Mouse (Mus musculus) midbrain, embryonic 13.5 days (tissue): ENCODE measurements around the gene Add2. TPM values are rescaled to one million over a fixed set of nuclear protein-coding genes. Genes with fewer than 3 reads are reported as not detected.
A peak's percentile ranks its signal among the peaks of the same experiment; 100 is the strongest.

ENCODE experiments used
- ATAC-seq: fragments of 200-750 bp; cut with Nextera tagmentation; 2 replicates; pipeline ENCODE4 v1.8.0; 2017; ENCODE audit warnings: mild to moderate bottlenecking, moderate TSS enrichment, moderate library complexity
- H3K27ac ChIP-seq: fragments of 300-500 bp; sonication (generic); 2 replicates; pipeline ENCODE4 v1.5.1; 2015; ENCODE audit warnings: inconsistent platforms, mild to moderate bottlenecking, moderate library complexity
- H3K27me3 ChIP-seq: fragments of 300-500 bp; sonication (generic); 2 replicates; pipeline ENCODE4 v1.6.1; 2015; ENCODE audit warnings: mild to moderate bottlenecking, inconsistent platforms
- H3K36me3 ChIP-seq: fragments of 300-500 bp; sonication (generic); 2 replicates; pipeline ENCODE4 v1.6.1; 2015; ENCODE audit warnings: mild to moderate bottlenecking, inconsistent platforms
- H3K4me1 ChIP-seq: fragments of 300-500 bp; sonication (generic); replicated peaks from 2 replicates; pipeline ENCODE4 v1.6.1; 2015; ENCODE audit warnings: inconsistent platforms
- H3K4me2 ChIP-seq: fragments of 300-500 bp; sonication (generic); replicated peaks from 2 replicates; pipeline ENCODE4 v1.6.1; 2015; ENCODE audit warnings: moderate library complexity, mild to moderate bottlenecking, inconsistent platforms
- H3K4me3 ChIP-seq: fragments of 300-500 bp; sonication (generic); replicated peaks from 2 replicates; pipeline ENCODE4 v1.5.1; 2015; ENCODE audit warnings: mild to moderate bottlenecking, inconsistent platforms
- H3K9ac ChIP-seq: fragments of 300-500 bp; sonication (generic); replicated peaks from 2 replicates; pipeline ENCODE4 v1.6.1; 2015; ENCODE audit warnings: mild to moderate bottlenecking, inconsistent platforms
- H3K9me3 ChIP-seq: fragments of 300-500 bp; sonication (generic); 2 replicates; pipeline ENCODE4 v1.6.1; 2016; ENCODE audit warnings: mild to moderate bottlenecking, inconsistent platforms
- WGBS: fragments of 180-500 bp; shearing (Covaris S2); methylation state at CpG from one replicate; pipeline ENCODE4 v1.1.7; 2015; 5-methylcytosine and 5-hydroxymethylcytosine counted together
- polyA plus RNA-seq: library from polyadenylated mRNA; unstranded; fragments of >200 nt; fragmentation: Nextera tagmentation; extraction: Ambion mirVana; gene quantifications from 2 replicates; pipeline ENCODE4 v1.2.1, GENCODE M21; 2015

The Add2 gene
- polyA plus RNA-seq, 1 experiment from 2014 or later: 200 TPM

DNA sequence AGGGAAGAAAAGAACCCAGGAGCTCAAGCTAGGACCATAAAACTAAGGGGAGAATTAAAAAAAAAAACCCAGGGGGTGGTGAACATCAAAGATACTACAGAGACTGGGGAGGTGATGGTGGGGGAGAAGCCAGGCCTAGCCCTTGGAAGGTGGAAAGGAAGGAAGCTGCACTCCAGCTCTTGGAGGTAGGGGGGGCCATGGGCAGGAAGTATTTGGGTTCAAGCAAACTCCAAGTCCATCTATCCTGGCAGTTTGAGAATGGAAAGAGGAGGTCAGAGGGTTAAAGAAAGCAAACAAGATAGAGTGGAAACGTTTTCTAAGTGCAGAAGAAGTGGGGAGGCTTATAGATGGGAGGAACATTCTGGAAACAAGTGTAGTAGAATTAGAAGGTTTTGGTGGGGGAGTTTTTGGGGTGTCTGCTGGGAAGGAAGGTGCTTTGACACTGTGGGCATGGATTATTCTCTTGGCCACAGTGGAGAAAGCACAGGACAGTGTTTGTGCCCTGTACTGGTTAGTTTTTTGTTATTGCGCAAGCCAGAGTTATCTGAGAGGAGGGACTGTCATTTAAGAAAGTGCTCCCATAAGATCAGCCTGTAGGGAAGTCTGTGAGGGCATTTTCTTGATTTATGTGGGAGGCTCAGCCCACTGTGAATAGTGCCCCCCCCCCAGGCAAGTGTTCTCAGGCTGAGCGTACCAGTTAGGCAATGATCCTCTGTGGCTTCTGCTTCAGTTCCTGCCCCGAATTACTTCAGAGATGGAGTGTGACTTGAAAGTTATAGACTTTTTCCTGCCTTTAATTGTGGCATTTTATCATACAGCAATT, 8.9 kb upstream of the Add2 start:
- no peaks in the 10 kb centered on the region for H3K4me1 ChIP-seq
- no peak for ATAC-seq
- no peak overlapping the region for H3K27ac ChIP-seq

DNA sequence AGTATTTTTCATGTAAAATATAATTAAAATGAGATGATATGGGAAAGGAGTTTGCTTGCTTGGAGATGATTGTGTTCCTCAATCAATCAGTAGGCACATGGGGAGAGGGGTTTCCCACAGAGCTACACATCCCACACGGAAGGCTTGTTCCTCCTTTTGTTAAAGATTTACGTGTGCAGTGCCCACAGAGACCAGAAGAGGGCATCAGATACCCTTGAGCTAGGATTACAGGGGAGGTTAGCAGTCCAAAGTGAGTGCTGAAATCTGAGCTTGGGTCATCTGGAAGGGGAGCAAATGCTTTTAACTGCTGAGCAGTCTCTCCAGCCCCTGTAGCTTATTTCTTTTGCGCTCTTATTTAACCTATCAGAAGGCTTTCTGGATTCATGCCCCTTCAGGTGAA, 7.5 kb upstream of the Add2 start:
- H3K9ac ChIP-seq: no peak overlapping the region
- H3K4me3 ChIP-seq: no peak overlapping the region
- no peaks in the 10 kb centered on the region for H3K9me3 ChIP-seq
- H3K4me2 ChIP-seq: no peak overlapping the region
- ATAC-seq: no peak
- H3K27ac ChIP-seq: no peak overlapping the region
- no peaks in the 10 kb centered on the region for H3K36me3 ChIP-seq
- 0 out of 2 replicates have a peak, but pooled peaks cover 1% of the 10 kb centered on the region for H3K27me3 ChIP-seq
- 22% methylated on average over 3 of the region's 3 CpGs for WGBS
- H3K4me1 ChIP-seq: no peaks in the 10 kb centered on the region

More for the DNA sequence above, 8.9 kb upstream of the Add2 start:
- Histone ChIP-seq H3K36me3 (no peaks in the 10 kb centered on the region), H3K27me3 (no peaks in the 10 kb centered on the region), H3K9me3 (no peaks in the 10 kb centered on the region), H3K9ac (no peak overlapping the region), H3K4me2 (no peak overlapping the region), H3K4me3 (no peak overlapping the region)
- WGBS: 73% methylated on average over 4 of the region's 4 CpGs

DNA sequence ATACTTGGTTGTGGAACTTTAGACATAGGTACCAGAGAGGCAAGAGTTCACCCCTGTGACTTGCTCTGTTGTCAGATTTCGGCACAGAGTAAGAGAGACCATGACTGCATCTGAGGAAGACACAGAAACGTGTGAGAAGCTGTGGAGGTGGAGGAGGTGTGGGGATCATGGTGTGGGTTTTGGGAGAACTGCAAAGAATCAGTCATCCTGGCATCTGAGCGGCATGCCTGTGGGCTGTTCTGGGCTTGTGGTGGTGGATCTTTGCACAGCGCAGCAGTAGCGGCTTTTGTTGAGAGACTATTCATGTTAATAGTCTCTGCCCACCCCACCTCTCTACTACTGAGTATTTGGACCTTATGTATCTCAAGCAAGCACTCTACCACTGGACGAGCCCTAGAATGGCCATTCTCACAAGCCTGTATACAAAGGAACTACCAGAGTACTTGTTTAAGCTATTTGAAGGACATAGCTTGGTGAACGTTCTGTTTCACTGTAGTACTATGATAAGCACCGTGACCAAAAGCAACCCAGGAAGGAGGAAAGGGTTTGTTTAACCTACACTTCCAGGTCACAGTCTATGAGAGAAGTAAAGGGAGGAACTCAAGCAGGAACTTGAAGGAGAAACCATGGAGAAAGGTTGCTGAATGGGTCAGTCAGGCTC, 1.7 kb upstream of the Add2 start:
- ATAC-seq: no peak
- H3K4me2 ChIP-seq: no peak overlapping the region
- H3K4me1 ChIP-seq: peaks cover 32% of the 10 kb centered on the region
- H3K27me3 ChIP-seq: 0 out of 2 replicates have a peak, but pooled peaks cover 2% of the 10 kb centered on the region
- 84% methylated on average over 8 of the region's 8 CpGs for WGBS
- no peaks in the 10 kb centered on the region for H3K9me3 ChIP-seq
- no peaks in the 10 kb centered on the region for H3K36me3 ChIP-seq
- H3K4me3 ChIP-seq: no peak overlapping the region
- no peak overlapping the region for H3K9ac ChIP-seq
- no peak overlapping the region for H3K27ac ChIP-seq

DNA sequence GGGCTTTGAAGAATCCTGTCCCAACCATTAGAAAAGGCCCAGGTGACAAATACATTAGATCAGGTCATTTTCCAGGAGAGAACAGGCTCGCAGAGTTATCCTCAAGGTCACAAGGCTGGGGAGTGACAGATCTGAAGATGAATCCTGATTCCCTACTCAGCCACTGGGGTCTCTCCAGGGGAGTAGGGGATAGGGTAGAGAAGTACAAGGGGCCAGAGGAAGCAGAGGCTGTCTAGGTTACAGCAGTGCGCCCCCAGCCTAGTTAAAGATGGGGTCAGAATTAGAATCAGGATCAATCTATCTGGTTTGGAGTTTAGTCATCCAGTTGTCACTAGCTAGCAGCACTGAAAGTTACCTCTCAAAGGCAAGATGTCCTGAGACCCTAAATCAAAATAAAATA, 331 bp upstream of the Add2 start:
- Histone ChIP-seq H3K9ac (peak overlapping the region; percentile 97), H3K27me3 (0 out of 2 replicates have a peak, but pooled peaks cover 2% of the 10 kb centered on the region), H3K36me3 (no peaks in the 10 kb centered on the region), H3K9me3 (no peaks in the 10 kb centered on the region), H3K4me3 (peak overlapping the region; percentile 84), H3K4me1 (peaks cover 46% of the 10 kb centered on the region), H3K4me2 (peak overlapping the region; percentile 81), H3K27ac (peak overlapping the region; percentile 97)
- ATAC-seq: peak; percentile 59
- WGBS: 53% methylated on average over 2 of the region's 2 CpGs

DNA sequence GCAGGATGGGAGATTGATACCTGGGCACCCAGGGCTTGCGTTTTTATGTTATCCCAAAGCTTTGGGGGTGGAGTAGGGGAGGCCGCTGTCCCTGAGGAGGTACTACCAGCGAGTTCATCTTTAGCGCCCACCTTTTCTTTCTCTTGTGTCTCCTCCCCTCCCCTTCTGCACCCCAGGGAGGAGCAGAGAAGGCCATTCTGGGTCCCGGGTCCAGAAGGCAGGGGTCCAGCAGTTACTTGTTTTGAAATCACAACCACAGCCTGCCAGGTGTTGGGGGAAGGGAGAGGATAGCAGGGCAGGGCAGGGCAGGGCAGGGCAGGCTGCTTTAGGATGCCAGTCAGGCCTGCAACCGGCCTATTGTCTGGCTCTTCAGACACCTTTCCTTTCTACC, 837 bp downstream of the Add2 start:
- Histone ChIP-seq H3K36me3 (no peaks in the 10 kb centered on the region), H3K27ac (peak overlapping the region; percentile 97), H3K27me3 (0 out of 2 replicates have a peak, but pooled peaks cover 2% of the 10 kb centered on the region), H3K9ac (peak overlapping the region; percentile 97), H3K4me1 (peaks cover 56% of the 10 kb centered on the region), H3K9me3 (no peaks in the 10 kb centered on the region), H3K4me2 (peak overlapping the region; percentile 81), H3K4me3 (peak overlapping the region; percentile 84)
- 5% methylated on average over 6 of the region's 6 CpGs for WGBS
- ATAC-seq: 0 out of 2 replicates have a peak, but pooled peaks have one; percentile 22

DNA sequence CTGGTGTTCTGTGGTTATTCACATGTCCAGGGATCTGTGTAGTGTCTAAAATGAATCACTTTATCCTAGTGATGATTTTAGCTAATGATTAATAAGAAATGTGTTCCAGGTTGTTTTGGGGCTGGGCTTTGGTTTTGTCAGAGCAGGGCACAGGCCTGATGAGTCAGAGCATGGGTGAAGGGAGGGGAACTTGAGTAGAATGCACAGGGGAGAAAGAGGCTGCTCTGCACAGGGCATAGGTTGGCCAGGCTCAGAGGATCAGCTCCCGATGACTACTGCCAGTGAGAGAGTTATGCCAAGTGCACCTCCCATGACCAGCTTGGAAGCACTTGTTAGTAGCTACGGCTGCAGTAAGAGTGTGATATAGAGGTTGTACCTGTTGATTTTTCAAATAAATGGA, 3.0 kb downstream of the Add2 start:
- Histone ChIP-seq H3K4me2 (peak overlapping the region; percentile 81), H3K27ac (no peak overlapping the region), H3K9ac (peak overlapping the region; percentile 97), H3K4me3 (peak overlapping the region; percentile 84), H3K36me3 (no peaks in the 10 kb centered on the region), H3K27me3 (no peaks in the 10 kb centered on the region), H3K4me1 (peaks cover 61% of the 10 kb centered on the region), H3K9me3 (no peaks in the 10 kb centered on the region)
- 75% methylated on average over 2 of the region's 2 CpGs for WGBS
- no peak for ATAC-seq

DNA sequence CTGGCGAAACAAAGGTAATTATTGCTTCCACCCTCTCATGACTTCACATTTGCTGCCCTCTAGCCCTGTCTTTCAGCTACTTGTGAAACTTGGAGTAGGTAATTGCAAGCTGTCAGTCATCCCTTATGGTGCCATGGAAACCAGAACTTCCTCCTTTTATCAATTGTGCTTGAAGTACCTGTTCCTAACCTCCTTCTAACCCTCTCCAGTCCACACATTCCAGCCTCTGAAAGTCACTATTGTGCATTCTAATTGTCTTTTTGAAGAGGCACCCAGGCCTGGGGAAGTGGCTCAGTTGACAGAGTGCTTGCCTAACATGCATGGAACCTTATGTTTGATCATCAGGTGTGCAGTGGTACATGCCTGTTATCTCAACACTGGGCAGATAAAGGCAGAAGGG, 5.2 kb downstream of the Add2 start:
- Histone ChIP-seq H3K9me3 (no peaks in the 10 kb centered on the region), H3K27me3 (no peaks in the 10 kb centered on the region), H3K36me3 (no peaks in the 10 kb centered on the region), H3K4me1 (peaks cover 58% of the 10 kb centered on the region), H3K4me3 (no peak overlapping the region), H3K27ac (no peak overlapping the region), H3K9ac (no peak overlapping the region), H3K4me2 (no peak overlapping the region)
- 80% methylated on average over 1 of the region's 1 CpGs for WGBS
- no peak for ATAC-seq

DNA sequence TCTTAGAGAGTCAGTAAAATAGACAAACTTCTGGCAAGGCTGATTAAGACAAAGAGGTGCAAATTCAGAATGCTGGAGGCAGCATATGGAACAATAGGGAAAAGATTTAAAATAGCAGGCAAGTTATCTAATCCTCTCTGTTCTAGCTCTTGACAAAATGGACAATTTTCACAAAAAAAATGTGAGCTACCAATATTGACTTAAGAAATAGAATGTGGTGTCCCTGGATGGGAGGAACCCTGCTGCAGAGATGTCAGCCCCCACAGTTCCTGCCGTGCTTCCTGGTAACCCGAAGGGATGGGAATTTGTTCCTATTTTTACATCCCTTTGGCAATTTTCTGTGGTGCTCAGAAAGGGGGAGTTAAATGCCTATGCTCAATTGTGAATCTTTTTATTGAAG, 10.4 kb downstream of the Add2 start:
- H3K27me3 ChIP-seq: no peaks in the 10 kb centered on the region
- H3K27ac ChIP-seq: 0 out of 2 replicates have a peak overlapping the region, but pooled peaks have one; percentile 39
- 63% methylated on average over 2 of the region's 2 CpGs for WGBS

DNA sequence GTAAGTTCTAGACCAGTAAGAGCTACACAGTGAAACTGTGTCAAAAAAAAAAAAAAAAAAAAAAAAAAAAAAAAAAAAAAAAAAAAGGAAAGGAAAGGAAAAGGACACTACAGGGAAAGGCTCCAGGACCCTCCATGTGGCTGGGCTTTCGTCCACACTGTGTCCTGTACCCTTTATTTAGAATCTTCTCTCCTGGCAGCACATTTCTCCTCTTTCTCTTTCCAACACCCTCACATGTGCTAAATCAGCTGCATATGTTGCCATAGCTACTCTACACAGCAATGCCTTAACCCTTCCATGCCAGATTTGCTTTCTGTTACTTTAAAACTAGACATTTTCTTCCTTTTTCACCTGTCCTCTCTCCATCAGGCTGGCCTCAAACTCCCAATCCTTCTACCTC, 11.7 kb downstream of the Add2 start:
- WGBS: 67% methylated on average over 1 of the region's 1 CpGs
- H3K4me3 ChIP-seq: no peak overlapping the region
- H3K9ac ChIP-seq: no peak overlapping the region
- H3K27ac ChIP-seq: no peak overlapping the region
- H3K27me3 ChIP-seq: no peaks in the 10 kb centered on the region
- H3K4me2 ChIP-seq: no peak overlapping the region
- H3K36me3 ChIP-seq: no peaks in the 10 kb centered on the region
- no peak; the same call in 1 of the 2 replicates for ATAC-seq
- peaks cover 36% of the 10 kb centered on the region for H3K4me1 ChIP-seq
- H3K9me3 ChIP-seq: no peaks in the 10 kb centered on the region

More for the DNA sequence above, 10.4 kb downstream of the Add2 start:
- Histone ChIP-seq H3K9ac (no peak overlapping the region), H3K36me3 (no peaks in the 10 kb centered on the region), H3K4me3 (no peak overlapping the region), H3K4me2 (no peak overlapping the region), H3K9me3 (no peaks in the 10 kb centered on the region), H3K4me1 (peaks cover 35% of the 10 kb centered on the region)
- ATAC-seq: no peak

DNA sequence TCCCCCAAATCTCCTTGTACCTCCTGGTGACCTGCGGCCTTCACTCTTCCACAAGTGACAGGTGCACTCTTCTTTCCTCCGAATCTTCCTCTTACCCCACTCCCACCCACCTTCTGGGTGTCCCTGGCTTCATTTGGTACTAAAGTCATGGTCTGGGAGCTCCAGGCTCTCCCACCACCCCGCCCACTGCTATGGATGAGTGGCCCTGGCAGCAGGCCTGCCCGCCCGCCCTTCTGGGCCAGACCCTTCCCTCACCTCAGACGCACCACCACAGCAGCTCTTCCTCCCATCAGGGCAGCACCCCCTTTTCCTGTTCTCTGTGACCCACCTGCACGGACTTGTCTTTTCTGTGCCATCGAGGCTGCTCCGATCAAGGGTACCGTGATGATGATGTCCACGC, 19.0 kb downstream of the Add2 start:
- H3K4me1 ChIP-seq: peaks cover 75% of the 10 kb centered on the region
- WGBS: 80% methylated on average over 11 of the region's 11 CpGs
- H3K27ac ChIP-seq: no peak overlapping the region
- H3K4me2 ChIP-seq: no peak overlapping the region
- H3K27me3 ChIP-seq: no peaks in the 10 kb centered on the region
- no peaks in the 10 kb centered on the region for H3K9me3 ChIP-seq
- H3K9ac ChIP-seq: no peak overlapping the region
- peaks cover 6% of the 10 kb centered on the region for H3K36me3 ChIP-seq
- H3K4me3 ChIP-seq: no peak overlapping the region
- no peak for ATAC-seq

DNA sequence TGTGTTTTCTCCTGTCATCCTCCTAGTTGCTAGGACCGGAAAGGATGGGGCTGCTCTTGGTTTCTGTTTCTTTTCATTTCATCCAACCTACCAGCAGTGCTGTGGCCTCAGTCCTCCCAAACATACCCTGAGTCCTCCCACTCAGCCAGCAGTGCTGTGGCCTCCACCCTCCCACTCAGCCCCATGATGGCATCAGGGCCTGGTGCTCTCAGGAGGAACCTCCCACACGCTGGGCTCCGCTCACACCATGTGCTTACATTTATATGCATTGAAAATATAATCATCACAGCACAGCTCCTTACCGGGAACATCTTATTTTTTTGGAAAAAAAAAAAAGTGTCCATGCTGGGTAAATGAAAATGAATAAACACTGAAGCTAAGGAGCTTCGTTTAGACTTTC, 20.0 kb downstream of the Add2 start:
- H3K27ac ChIP-seq: no peak overlapping the region
- 75% methylated on average over 5 of the region's 5 CpGs for WGBS
- H3K4me2 ChIP-seq: no peak overlapping the region
- H3K9ac ChIP-seq: no peak overlapping the region
- ATAC-seq: no peak
- no peaks in the 10 kb centered on the region for H3K9me3 ChIP-seq
- peaks cover 6% of the 10 kb centered on the region for H3K36me3 ChIP-seq
- no peaks in the 10 kb centered on the region for H3K27me3 ChIP-seq
- H3K4me3 ChIP-seq: no peak overlapping the region
- H3K4me1 ChIP-seq: peaks cover 78% of the 10 kb centered on the region

DNA sequence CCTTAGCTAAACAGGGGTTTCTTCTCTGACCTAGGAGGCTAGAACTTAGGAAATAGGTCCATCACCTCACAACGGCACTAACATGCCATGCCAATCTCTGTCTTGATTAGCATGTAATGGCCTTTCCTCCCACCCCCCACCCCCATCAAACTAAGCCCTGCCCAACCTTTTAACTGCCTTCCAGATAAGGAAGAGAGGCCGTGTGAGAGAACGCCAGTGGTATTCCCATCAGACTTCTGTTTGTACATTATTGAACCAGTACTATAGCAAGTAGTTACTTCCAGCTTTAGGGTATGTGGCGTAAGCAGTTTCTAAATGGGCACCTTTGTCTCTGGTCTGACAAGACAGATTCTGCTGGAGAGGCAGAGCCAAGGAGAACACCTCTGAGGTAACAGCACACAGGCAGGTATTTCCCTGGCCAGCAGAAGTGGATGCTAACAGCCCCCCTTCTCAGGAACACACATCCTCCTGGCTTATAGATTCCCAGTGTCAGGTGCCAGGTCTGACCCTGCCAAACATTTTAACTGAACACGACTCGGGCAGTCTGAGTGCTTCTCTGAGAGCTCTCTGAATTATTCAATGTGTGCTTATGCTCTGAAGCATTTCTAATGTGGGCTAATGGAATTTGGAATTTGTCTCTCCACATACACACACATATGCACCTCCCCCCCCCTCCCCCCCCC, 22.2 kb downstream of the Add2 start:
- Histone ChIP-seq H3K4me3 (no peak overlapping the region), H3K4me1 (peaks cover 81% of the 10 kb centered on the region), H3K9me3 (no peaks in the 10 kb centered on the region), H3K9ac (0 out of 2 replicates have a peak overlapping the region, but pooled peaks have one; percentile 61), H3K4me2 (peak overlapping the region; percentile 51), H3K36me3 (peaks cover 6% of the 10 kb centered on the region), H3K27me3 (no peaks in the 10 kb centered on the region), H3K27ac (peak overlapping the region; percentile 100)
- WGBS: 48% methylated on average over 6 of the region's 6 CpGs
- no peak; the same call in 1 of the 2 replicates for ATAC-seq
